Mouse (Mus musculus) heart, embryonic 16.5 days (tissue): Measurements from ENCODE around the gene Coro2b. TPM values are rescaled to one million over a fixed set of nuclear protein-coding genes. Genes with fewer than 3 reads are reported as not detected.

Experiments
- ATAC-seq: fragments of 200-750 bp; cut with Nextera tagmentation; replicated peaks from 2 replicates; pipeline ENCODE4 v1.8.0; 2017; ENCODE audit warnings: moderate number of reproducible peaks; ENCODE audit not compliant: insufficient read depth, low FRiP score; ENCODE audit errors: extremely low read depth
- H3K27ac ChIP-seq: fragments of 300-500 bp; sonication (generic); 2 replicates; pipeline ENCODE4 v1.5.1; 2014; ENCODE audit warnings: mild to moderate bottlenecking, low read length, control low read depth, moderate library complexity
- H3K27me3 ChIP-seq: fragments of 300-500 bp; sonication (generic); 2 replicates; pipeline ENCODE4 v1.6.1; 2014; ENCODE audit warnings: low read length, mixed read lengths; ENCODE audit not compliant: control insufficient read depth, insufficient read depth
- H3K36me3 ChIP-seq: fragments of 300-500 bp; sonication (generic); 2 replicates; pipeline ENCODE4 v1.6.1; 2014; ENCODE audit not compliant: control insufficient read depth, insufficient read depth
- H3K4me1 ChIP-seq: fragments of 300-500 bp; sonication (generic); 2 replicates; pipeline ENCODE4 v1.6.1; 2014; ENCODE audit warnings: low read length, mixed read lengths; ENCODE audit not compliant: control insufficient read depth, insufficient read depth
- H3K4me2 ChIP-seq: fragments of 300-500 bp; sonication (generic); 2 replicates; pipeline ENCODE4 v1.6.1; 2014; ENCODE audit warnings: low read depth, mild to moderate bottlenecking, control low read depth, low read length
- H3K4me3 ChIP-seq: fragments of 300-500 bp; sonication (generic); 2 replicates; pipeline ENCODE4 v1.5.1; 2014; ENCODE audit warnings: mild to moderate bottlenecking, control low read depth, low read length
- H3K9ac ChIP-seq: fragments of 300-500 bp; sonication (generic); 2 replicates; pipeline ENCODE4 v1.6.1; 2014; ENCODE audit warnings: low read length, control low read depth
- H3K9me3 ChIP-seq: fragments of 300-500 bp; sonication (generic); replicated peaks from 2 replicates; pipeline ENCODE4 v1.6.1; 2016; ENCODE audit warnings: low read length; ENCODE audit not compliant: control insufficient read depth
- WGBS: fragments of 180-500 bp; shearing (Covaris S2); extraction: QIAGEN DNeasy Blood & Tissue Kit; methylation state at CpG from one replicate; pipeline ENCODE4 v1.1.7; 2014; 5-methylcytosine and 5-hydroxymethylcytosine counted together
- polyA plus RNA-seq: library from polyadenylated mRNA; unstranded; fragments of >200 nt; fragmentation: Nextera tagmentation; extraction: Ambion mirVana; gene quantifications from 2 replicates; pipeline ENCODE4 v1.2.1, GENCODE M21; 2015

The Coro2b gene
- polyA plus RNA-seq, 1 experiment from 2014 or later, result 7.1 TPM

DNA sequence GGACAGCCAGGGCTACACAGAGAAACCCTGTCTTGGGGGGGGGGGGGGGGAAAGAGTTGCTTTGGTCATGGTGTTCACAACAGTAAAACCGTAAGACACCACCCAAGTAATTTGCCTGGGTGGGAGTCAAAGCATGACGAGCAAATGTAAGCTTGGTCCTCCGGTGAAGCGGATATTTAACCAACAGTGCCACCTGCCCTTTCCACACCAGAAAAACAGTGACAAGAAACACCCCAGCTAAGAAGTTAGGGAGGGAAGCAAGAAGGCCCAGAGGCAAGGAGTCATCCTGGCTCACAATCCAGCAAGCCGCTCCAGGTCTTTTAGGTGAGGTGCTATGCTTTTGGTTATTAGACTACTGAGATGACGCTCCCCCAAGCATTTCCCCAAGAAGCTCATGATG lies 19.9 kb upstream of the Coro2b start:
- WGBS, result 92% methylated on average over 6 of the region's 6 CpGs
- Histone ChIP-seq H3K4me3 (no peak overlapping the region), H3K27ac (no peak overlapping the region), H3K36me3 (no peaks in the 10 kb centered on the region), H3K4me2 (no peak overlapping the region), H3K27me3 (no peaks in the 10 kb centered on the region), H3K9me3 (no peaks in the 10 kb centered on the region), H3K4me1 (no peaks in the 10 kb centered on the region), H3K9ac (no peak overlapping the region)
- no peak for ATAC-seq

DNA sequence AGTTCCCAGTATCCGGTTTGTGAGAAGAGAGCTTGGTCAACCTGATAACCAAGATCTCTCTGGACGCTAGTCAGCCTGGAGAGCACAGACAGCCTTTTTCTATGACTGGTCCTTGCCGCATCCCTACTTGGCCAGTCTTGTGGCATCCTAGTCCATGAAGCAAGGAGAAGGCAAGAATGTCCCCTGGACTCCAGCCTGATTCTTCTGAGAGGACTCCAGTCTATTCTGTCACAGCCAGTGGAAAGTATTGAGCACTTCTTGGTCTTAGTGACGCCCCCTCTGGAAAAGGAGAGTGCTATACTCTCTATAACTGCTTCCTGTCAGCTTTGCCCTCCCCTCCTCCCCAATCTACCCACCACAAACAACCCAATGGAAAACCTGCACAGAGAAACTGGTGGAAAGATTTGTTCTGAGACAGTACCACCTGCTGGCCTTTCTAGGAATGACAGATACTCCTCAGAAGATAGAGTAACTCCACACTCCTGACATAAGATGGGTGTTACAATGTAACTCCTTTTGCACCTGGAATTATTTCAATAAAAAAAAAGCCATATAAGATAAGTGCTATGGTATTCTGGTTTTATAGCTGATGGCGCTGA lies 18.5 kb upstream of the Coro2b start:
- Histone ChIP-seq H3K4me2 (no peak overlapping the region), H3K4me3 (no peak overlapping the region), H3K27me3 (no peaks in the 10 kb centered on the region), H3K36me3 (no peaks in the 10 kb centered on the region), H3K4me1 (no peaks in the 10 kb centered on the region), H3K9me3 (no peaks in the 10 kb centered on the region), H3K27ac (no peak overlapping the region), H3K9ac (no peak overlapping the region)
- 61% methylated on average over 5 of the region's 5 CpGs for WGBS
- no peak for ATAC-seq

DNA sequence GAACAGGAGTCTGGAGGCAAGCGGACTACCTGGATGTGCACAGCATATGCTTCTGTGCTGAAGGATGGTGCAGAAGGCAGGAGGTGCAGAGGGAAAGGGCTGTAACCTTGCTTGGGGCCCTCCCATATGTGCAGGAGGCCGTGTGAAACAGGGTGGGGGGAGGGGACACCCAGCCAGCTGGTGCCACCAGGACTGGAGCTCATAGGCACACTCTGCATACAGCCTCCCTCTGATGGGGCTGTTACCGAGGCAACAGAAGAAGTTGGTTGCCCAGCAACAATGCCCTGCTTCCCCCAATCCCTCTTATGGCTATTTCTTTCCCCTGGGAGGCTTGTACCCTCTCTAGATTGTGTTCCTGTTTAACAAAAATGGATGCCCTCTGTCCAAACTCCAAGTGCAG lies 17.8 kb upstream of the Coro2b start:
- Histone ChIP-seq H3K27ac (no peak overlapping the region), H3K36me3 (no peaks in the 10 kb centered on the region), H3K4me3 (no peak overlapping the region), H3K4me2 (no peak overlapping the region), H3K9ac (no peak overlapping the region), H3K9me3 (no peaks in the 10 kb centered on the region), H3K27me3 (no peaks in the 10 kb centered on the region), H3K4me1 (no peaks in the 10 kb centered on the region)
- 64% methylated on average over 3 of the region's 3 CpGs for WGBS
- ATAC-seq, result no peak

DNA sequence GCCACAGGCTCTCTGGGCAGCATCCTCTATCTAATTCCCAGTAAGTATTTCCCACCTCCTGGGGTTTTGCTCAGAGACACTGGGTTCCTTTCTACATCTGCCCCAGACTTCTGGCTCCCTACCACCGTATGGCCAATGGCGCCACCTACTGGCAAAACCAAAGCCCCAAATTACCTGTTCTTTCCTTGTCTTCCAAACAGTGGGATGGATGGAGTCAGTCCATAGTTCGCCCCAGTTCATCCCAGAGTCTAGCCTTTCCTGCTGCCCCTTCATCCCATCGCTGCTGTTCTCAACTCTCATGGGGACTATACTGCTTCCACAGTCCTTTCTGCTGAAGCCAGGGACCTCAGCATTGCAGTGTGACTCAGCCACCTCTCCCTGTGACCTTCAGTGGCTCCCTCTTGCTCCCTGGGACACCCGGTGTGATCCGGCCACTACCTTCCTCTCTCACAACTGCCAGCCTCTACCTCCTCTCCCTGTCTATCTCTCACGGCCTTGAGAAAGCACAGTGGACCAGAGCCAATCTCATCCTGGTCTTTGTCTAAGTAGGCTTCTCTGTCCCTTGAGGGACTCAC lies 16.6 kb upstream of the Coro2b start:
- WGBS, result 23% methylated on average over 7 of the region's 7 CpGs
- Histone ChIP-seq H3K9ac (no peak overlapping the region), H3K4me3 (no peak overlapping the region), H3K9me3 (no peaks in the 10 kb centered on the region), H3K27ac (no peak overlapping the region), H3K36me3 (no peaks in the 10 kb centered on the region), H3K27me3 (no peaks in the 10 kb centered on the region), H3K4me1 (no peaks in the 10 kb centered on the region), H3K4me2 (no peak overlapping the region)
- no peak for ATAC-seq

DNA sequence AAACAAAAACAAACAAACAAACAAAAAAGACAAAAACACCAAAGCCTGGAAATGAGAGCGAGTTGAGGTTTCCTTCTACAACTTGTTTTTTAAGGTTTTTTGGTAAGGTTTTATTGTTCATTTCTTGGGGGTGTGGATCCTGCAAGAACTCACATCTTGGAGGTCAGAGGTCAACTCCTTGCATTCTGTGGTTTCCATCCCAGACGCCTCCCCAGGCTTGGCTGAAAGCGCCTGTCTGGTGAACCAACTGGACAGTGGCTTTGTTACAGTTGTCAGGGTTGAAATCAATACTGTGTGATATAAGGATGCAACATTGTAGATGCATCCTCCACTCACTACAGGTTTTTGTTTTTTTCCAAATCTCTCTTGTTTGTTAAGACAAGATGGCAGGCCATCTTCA lies 14.7 kb upstream of the Coro2b start:
- no peak for ATAC-seq
- Histone ChIP-seq H3K4me1 (no peaks in the 10 kb centered on the region), H3K9me3 (no peaks in the 10 kb centered on the region), H3K36me3 (no peaks in the 10 kb centered on the region), H3K4me2 (no peak overlapping the region), H3K27ac (no peak overlapping the region), H3K27me3 (no peaks in the 10 kb centered on the region), H3K4me3 (no peak overlapping the region), H3K9ac (no peak overlapping the region)
- 89% methylated on average over 3 of the region's 3 CpGs for WGBS

DNA sequence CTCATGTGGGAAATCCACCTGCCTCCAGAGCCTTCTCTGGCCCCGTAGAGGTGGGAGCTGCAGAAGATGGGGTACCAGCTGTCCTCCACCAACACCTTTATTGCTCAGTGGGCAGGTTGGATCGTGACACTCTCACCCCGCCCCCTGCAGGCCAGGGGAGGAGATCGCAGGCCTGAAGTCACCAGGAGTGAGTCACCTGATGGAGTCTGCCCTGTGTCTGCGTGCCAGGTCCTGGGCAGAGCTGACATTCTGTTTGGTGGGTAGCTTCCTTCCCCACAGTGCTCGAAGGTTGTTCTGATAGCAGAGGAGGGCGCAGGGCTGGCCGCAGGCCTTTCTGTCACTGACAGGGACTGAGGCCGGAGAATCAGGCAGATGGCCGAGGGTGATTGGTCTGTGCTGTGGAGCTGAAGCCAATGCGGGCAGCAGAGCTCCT lies 13.8 kb upstream of the Coro2b start:
- Histone ChIP-seq H3K27ac (no peak overlapping the region), H3K4me3 (no peak overlapping the region), H3K27me3 (no peaks in the 10 kb centered on the region), H3K9me3 (no peaks in the 10 kb centered on the region), H3K4me1 (no peaks in the 10 kb centered on the region), H3K4me2 (no peak overlapping the region), H3K36me3 (no peaks in the 10 kb centered on the region), H3K9ac (no peak overlapping the region)
- 38% methylated on average over 11 of the region's 11 CpGs for WGBS
- no peak for ATAC-seq

DNA sequence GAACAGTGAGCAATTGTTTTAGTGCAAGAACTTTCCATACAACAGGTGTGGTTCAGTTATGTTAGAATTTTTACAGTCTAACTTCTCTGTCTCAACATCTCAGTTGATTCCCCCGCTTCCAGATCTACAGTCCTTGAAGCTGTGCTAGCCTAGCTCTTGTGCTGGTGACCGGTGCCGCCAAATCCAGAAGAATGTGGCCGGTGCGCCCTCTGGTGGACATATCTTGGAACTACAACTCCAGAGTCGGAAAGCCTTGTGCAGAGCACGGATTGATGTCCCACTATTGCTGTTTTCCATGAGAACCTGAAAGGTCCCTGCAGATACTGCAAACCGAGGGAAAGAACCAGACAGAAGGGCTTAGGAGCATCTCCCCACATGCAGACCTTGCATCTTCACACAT lies 13.0 kb upstream of the Coro2b start:
- Histone ChIP-seq H3K36me3 (no peaks in the 10 kb centered on the region), H3K4me1 (no peaks in the 10 kb centered on the region), H3K9me3 (no peaks in the 10 kb centered on the region), H3K4me2 (no peak overlapping the region), H3K4me3 (no peak overlapping the region), H3K9ac (no peak overlapping the region), H3K27me3 (no peaks in the 10 kb centered on the region), H3K27ac (no peak overlapping the region)
- WGBS, result 5% methylated on average over 8 of the region's 8 CpGs
- ATAC-seq, result no peak

DNA sequence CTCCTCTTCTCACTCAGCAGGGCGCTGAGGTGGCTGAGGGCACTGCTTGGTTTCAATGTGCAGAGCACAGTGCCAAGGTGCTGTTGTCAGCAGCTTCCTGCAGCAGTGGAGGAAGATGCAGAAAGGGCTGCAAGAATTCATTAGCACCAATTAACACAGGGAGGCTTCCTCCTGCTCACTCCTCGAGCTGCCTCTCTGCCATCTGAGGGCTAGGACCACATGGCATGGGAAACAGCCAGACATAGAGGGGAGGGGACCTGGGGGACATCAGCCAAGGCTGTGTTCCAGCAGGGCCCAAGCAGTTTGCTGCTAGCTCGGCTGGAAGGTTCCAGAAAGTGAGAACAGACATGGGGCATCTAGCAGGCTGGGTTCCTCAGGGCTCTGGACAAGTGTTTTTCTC lies 10.6 kb upstream of the Coro2b start:
- Histone ChIP-seq H3K36me3 (no peaks in the 10 kb centered on the region), H3K27me3 (no peaks in the 10 kb centered on the region; the same call in none of the 2 replicates), H3K4me2 (no peak overlapping the region), H3K4me3 (no peak overlapping the region), H3K9ac (no peak overlapping the region), H3K9me3 (no peaks in the 10 kb centered on the region), H3K27ac (no peak overlapping the region), H3K4me1 (no peaks in the 10 kb centered on the region)
- WGBS, result 61% methylated on average over 3 of the region's 3 CpGs
- ATAC-seq, result no peak

DNA sequence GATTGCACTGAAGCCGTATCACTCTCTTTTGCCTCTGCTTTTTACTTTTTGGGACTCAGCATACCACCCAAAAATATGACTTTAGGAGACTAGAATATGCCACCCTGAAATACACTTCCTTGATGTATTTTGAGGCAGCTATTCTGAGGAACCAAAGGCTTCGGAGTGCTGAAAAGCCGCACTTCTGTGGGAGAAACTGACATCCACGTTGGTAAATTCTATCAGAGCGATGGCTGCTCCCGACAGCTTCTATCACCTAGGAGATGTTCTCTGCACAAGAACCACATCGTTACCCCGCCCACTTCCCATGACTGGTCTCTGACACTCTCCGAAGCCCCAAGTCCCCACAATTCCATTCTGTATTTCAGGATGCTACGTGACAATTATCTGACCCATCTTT lies 8.0 kb upstream of the Coro2b start:
- ATAC-seq, result no peak

More for the DNA sequence above, 8.0 kb upstream of the Coro2b start:
- H3K4me1 ChIP-seq, result 0 out of 2 replicates have a peak, but pooled peaks cover 3% of the 10 kb centered on the region
- H3K9ac ChIP-seq, result no peak overlapping the region
- no peaks in the 10 kb centered on the region; the same call in none of the 2 replicates for H3K27me3 ChIP-seq
- 70% methylated on average over 10 of the region's 10 CpGs for WGBS
- no peak overlapping the region for H3K4me2 ChIP-seq
- no peaks in the 10 kb centered on the region for H3K9me3 ChIP-seq
- no peak overlapping the region for H3K4me3 ChIP-seq
- H3K27ac ChIP-seq, result no peak overlapping the region
- no peaks in the 10 kb centered on the region for H3K36me3 ChIP-seq
